ENCODE assay signal across 8 mouse cellular contexts in the genomic region with DNA sequence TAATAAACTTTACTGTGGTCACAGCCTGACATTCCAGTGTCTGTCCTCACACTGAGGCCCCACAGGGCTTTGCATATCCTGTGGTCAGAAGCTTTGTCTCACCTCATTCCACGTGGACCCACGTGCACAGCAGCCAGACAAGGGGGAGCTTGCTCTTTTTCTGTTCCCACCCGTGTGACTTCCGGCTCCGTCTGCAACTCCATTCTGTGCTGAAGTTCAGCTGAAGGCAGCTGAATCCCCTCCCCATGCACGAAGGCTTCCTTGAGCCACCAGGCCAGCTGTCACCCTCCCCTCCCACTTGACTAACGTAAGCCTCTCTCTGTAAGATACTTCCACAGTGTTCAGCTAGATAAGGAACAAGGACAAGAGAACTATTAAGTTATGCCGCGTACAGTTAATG.
A peak's percentile ranks its signal among the peaks of the same experiment; 100 is the strongest.
DNase-seq lines count a peak whose midpoint lies in the region; ATAC-seq and TF ChIP-seq lines count a peak whose summit lies in the region.

No protein-coding gene starts in this region.

- peaks cover 20% of the 10 kb centered on the region for H3K4me1 ChIP-seq in heart, embryonic 11.5 days (ENCODE audit: control insufficient read depth, insufficient read depth, low read length)
- H3K4me1 ChIP-seq in midbrain, embryonic 14.5 days (ENCODE audit: control insufficient read depth, insufficient read depth, low read length) = peaks cover 14% of the 10 kb centered on the region; the same call in 1 of the 2 replicates
- peaks cover 8% of the 10 kb centered on the region; the same call in 1 of the 2 replicates for H3K4me1 ChIP-seq in midbrain, embryonic 15.5 days
- H3K4me1 ChIP-seq in liver, embryonic 14.5 days (replicated peaks; ENCODE audit: control insufficient read depth in 2 of 2, insufficient read depth in 2 of 2, low read length in 1 of 2) = peaks cover 0 to 11% of the 10 kb centered on the region in 2 experiments; a peak in 2 of 4 replicates

- H3K27ac ChIP-seq in heart, embryonic 11.5 days (ENCODE audit: low read depth, low read length) = peak overlapping the region; percentile 50; the same call in 1 of the 2 replicates
- no peak overlapping the region; the same call in 1 of the 2 replicates for H3K27ac ChIP-seq in midbrain, embryonic 14.5 days (replicated peaks; ENCODE audit: low read depth, low read length)
- H3K27ac ChIP-seq in midbrain, embryonic 15.5 days = no peak overlapping the region
- no peak overlapping the region for H3K27ac ChIP-seq in liver, embryonic 14.5 days

- no peak for TF ChIP-seq EP300 in liver, embryonic 14.5 days (IDR thresholded peaks at IDR 0.05; ENCODE audit: low read depth)

- 0 out of 2 replicates have a peak overlapping the region, but pooled peaks have one; percentile 34 for H3K9ac ChIP-seq in heart, embryonic 11.5 days (ENCODE audit: low read depth, low read length)
- H3K9ac ChIP-seq in midbrain, embryonic 14.5 days (replicated peaks; ENCODE audit: low read length) = no peak overlapping the region
- no peak overlapping the region for H3K9ac ChIP-seq in midbrain, embryonic 15.5 days
- H3K9ac ChIP-seq in liver, embryonic 14.5 days (replicated peaks) = no peak overlapping the region

- no peaks in the 10 kb centered on the region for H3K9me3 ChIP-seq in heart, embryonic 11.5 days (replicated peaks; ENCODE audit: control insufficient read depth, low read length)
- H3K9me3 ChIP-seq in midbrain, embryonic 14.5 days (ENCODE audit: control insufficient read depth, low read length) = no peaks in the 10 kb centered on the region
- no peaks in the 10 kb centered on the region for H3K9me3 ChIP-seq in midbrain, embryonic 15.5 days
- no peaks in the 10 kb centered on the region for H3K9me3 ChIP-seq in liver, embryonic 14.5 days (ENCODE audit: control insufficient read depth, low read length)

- no peak for DNase-seq in heart, postnatal 14 days
- peak; percentile 43 for DNase-seq in midbrain, embryonic 14.5 days
- no peak for DNase-seq in liver, embryonic 14.5 days (ENCODE audit: low read depth in 3 of 3, low spot score in 3 of 3)
- peak; percentile 71 to 83 for DNase-seq in thymus, postnatal 36 days
- no peak for DNase-seq in gastrocnemius, postnatal 36 days
- no peak for DNase-seq in frontal cortex, postnatal 10 days (ENCODE audit: low spot score in 2 of 2)

- no peaks in the 10 kb centered on the region for H3K36me3 ChIP-seq in heart, embryonic 11.5 days (ENCODE audit: control insufficient read depth, insufficient read depth, low read length)
- no peaks in the 10 kb centered on the region for H3K36me3 ChIP-seq in midbrain, embryonic 14.5 days (ENCODE audit: control insufficient read depth, insufficient read depth, low read length)
- no peaks in the 10 kb centered on the region for H3K36me3 ChIP-seq in midbrain, embryonic 15.5 days (replicated peaks)
- H3K36me3 ChIP-seq in liver, embryonic 14.5 days (replicated peaks; ENCODE audit: control insufficient read depth, insufficient read depth, low read depth) = no peaks in the 10 kb centered on the region

- TF ChIP-seq CTCF in liver, embryonic 14.5 days (IDR thresholded peaks at IDR 0.05; ENCODE audit: low read depth) = no peak

- H3K4me3 ChIP-seq in heart, embryonic 11.5 days (ENCODE audit: low read depth, low read length) = no peak overlapping the region
- no peak overlapping the region for H3K4me3 ChIP-seq in midbrain, embryonic 14.5 days (replicated peaks; ENCODE audit: low read depth, low read length)
- H3K4me3 ChIP-seq in midbrain, embryonic 15.5 days = no peak overlapping the region
- H3K4me3 ChIP-seq in liver, embryonic 14.5 days (ENCODE audit: insufficient read depth in 1 of 2, low read depth in 2 of 2, low read length in 2 of 2) = no peak overlapping the region

- no peak for ATAC-seq in heart, embryonic 11.5 days (replicated peaks; ENCODE audit: insufficient number of reproducible peaks, low FRiP score, low TSS enrichment)
- no peak for ATAC-seq in midbrain, embryonic 14.5 days (ENCODE audit: low FRiP score, low TSS enrichment)
- ATAC-seq in midbrain, embryonic 15.5 days (replicated peaks) = no peak
- ATAC-seq in liver, embryonic 14.5 days (ENCODE audit: insufficient read depth) = peak; percentile 57; the same call in 1 of the 2 replicates

- 11% methylated on average over 9 of the region's 9 CpGs for WGBS in heart, embryonic 11.5 days (ENCODE audit: insufficient replicate concordance)
- 25% methylated on average over 9 of the region's 9 CpGs for WGBS in midbrain, embryonic 14.5 days
- 26% methylated on average over 9 of the region's 9 CpGs for WGBS in midbrain, embryonic 15.5 days
- WGBS in liver, embryonic 14.5 days (ENCODE audit: insufficient replicate concordance) = 10% methylated on average over 9 of the region's 9 CpGs

- H3K4me2 ChIP-seq in heart, embryonic 11.5 days = peak overlapping the region; percentile 1; the same call in 1 of the 2 replicates
- H3K4me2 ChIP-seq in midbrain, embryonic 14.5 days (ENCODE audit: low read length) = no peak overlapping the region
- H3K4me2 ChIP-seq in midbrain, embryonic 15.5 days = no peak overlapping the region
- H3K4me2 ChIP-seq in liver, embryonic 14.5 days (ENCODE audit: low read depth) = no peak overlapping the region; the same call in 1 of the 2 replicates

- no peaks in the 10 kb centered on the region for H3K27me3 ChIP-seq in heart, embryonic 11.5 days (ENCODE audit: control insufficient read depth, insufficient read depth, low read length)
- no peaks in the 10 kb centered on the region for H3K27me3 ChIP-seq in midbrain, embryonic 14.5 days (ENCODE audit: control insufficient read depth, insufficient read depth, low read length)
- no peaks in the 10 kb centered on the region for H3K27me3 ChIP-seq in midbrain, embryonic 15.5 days (replicated peaks)
- H3K27me3 ChIP-seq in liver, embryonic 14.5 days (ENCODE audit: control insufficient read depth, insufficient read depth, low read length) = no peaks in the 10 kb centered on the region

- intact Hi-C loops in heart, postnatal 14 days (cut with DNase I) = loop anchor here (5.0 kb wide), 1 partner anchor 60 kb away; no protein-coding TSS in a partner anchor
- intact Hi-C loops in gastrocnemius, postnatal 36 days (cut with DNase I) = no loop called here

Comparison
In these comparisons a context has a peak if more than half of its experiments do, and no peak if none do; other contexts are left out.
1. DNase-seq: peak in midbrain, embryonic 14.5 days (single experiment) and thymus, postnatal 36 days (2 of 2); none in heart, postnatal 14 days (0 of 2), liver, embryonic 14.5 days (0 of 3), gastrocnemius, postnatal 36 days (0 of 2) and frontal cortex, postnatal 10 days (0 of 2).